Mouse (Mus musculus): ENCODE measurements around the gene Pdgfa. TPM values are rescaled to one million over a fixed set of nuclear protein-coding genes. Genes with fewer than 3 reads are reported as not detected.

Pdgfa gene
- polyA plus RNA-seq, 1 experiment from 2014 or later = 69.2 TPM

DNA sequence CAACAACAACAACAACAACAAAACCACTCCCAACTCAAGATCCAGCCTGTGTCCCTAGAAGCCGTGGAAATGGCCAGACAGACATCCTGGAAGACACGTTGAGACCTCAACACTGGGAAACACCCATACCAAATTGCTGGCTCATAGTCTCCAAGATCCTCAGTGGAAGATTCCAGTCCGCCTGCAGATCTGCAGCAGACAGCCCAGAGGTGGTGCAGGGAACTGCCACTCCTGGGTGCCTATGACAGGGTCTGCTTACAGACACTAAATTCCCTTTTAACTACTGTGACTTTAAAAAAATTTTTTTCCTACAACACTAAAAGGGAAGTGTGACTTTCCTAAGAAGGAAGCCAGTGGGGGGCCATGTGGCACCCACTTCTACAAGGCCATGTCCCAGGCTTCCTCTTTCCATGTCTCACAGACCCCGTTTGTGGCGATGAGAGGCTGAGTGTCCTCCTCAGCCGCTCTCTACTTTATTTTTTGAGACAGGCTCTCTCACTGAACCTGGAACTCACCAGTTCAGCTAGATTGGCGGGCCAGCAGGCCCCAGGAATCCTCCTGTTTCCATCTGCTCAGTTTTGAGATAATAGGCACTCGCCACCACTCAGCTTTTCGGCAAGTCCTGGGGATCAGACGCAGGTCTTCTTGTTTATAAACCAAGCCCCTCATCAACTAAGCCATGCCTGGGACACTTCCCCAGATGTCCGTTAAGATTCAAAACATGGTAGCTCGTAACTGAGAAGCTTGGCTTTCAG, 27.4 kb upstream of the Pdgfa start:
- peak overlapping the region; percentile 51; the same call in 1 of the 2 replicates for H3K27ac ChIP-seq (ENCODE audit: low read depth)
- no peak overlapping the region for H3K4me3 ChIP-seq (ENCODE audit: low read depth, low read length)
- DNase-seq (ENCODE audit: low spot score) = no peak
- H3K27me3 ChIP-seq (replicated peaks; ENCODE audit: control insufficient read depth, insufficient read depth, low read length) = no peaks in the 10 kb centered on the region
- 48% methylated on average over 12 of the region's 12 CpGs for WGBS
- H3K4me2 ChIP-seq (ENCODE audit: low read length) = no peak overlapping the region
- H3K9me3 ChIP-seq (ENCODE audit: control insufficient read depth, low read length) = no peaks in the 10 kb centered on the region
- no peak overlapping the region for H3K9ac ChIP-seq (ENCODE audit: low read length)
- no peaks in the 10 kb centered on the region for H3K36me3 ChIP-seq (ENCODE audit: control insufficient read depth, insufficient read depth, low read length)
- H3K4me1 ChIP-seq (replicated peaks; ENCODE audit: control insufficient read depth, insufficient read depth, low read length) = peaks cover 10% of the 10 kb centered on the region; the same call in 1 of the 2 replicates
- ATAC-seq (replicated peaks; ENCODE audit: low FRiP score, low TSS enrichment, low read depth) = no peak

DNA sequence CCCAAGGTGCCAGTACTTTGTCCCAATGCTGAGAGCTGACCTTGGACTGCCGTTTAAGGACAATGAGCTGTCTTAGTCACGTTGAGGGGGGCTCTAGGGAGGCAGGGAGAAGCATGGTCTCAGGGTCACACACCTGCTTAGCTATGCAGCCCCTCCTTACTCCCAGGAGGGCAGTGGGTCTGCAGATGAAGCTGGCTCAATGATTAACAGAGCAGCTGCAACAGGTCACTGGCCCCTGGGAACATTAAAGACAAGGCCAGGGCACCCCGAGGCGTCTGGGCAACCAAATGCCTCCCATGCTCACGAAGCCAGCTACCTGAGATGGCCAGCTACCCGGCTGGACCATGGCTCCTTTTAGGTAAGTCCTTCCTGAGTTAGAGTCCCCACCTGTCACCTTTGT, 23.4 kb upstream of the Pdgfa start:
- peaks cover 6% of the 10 kb centered on the region for H3K4me1 ChIP-seq (replicated peaks; ENCODE audit: control insufficient read depth, insufficient read depth, low read length)
- ATAC-seq (replicated peaks; ENCODE audit: low FRiP score, low TSS enrichment, low read depth) = no peak
- H3K4me2 ChIP-seq (ENCODE audit: low read length) = no peak overlapping the region
- WGBS = 46% methylated on average over 6 of the region's 6 CpGs
- no peaks in the 10 kb centered on the region for H3K27me3 ChIP-seq (replicated peaks; ENCODE audit: control insufficient read depth, insufficient read depth, low read length)
- no peak overlapping the region for H3K9ac ChIP-seq (ENCODE audit: low read length)
- no peak for DNase-seq (ENCODE audit: low spot score)
- no peak overlapping the region for H3K4me3 ChIP-seq (ENCODE audit: low read depth, low read length)
- no peak overlapping the region for H3K27ac ChIP-seq (ENCODE audit: low read depth)
- peaks cover 4% of the 10 kb centered on the region; the same call in 1 of the 2 replicates for H3K36me3 ChIP-seq (ENCODE audit: control insufficient read depth, insufficient read depth, low read length)
- H3K9me3 ChIP-seq (ENCODE audit: control insufficient read depth, low read length) = no peaks in the 10 kb centered on the region

DNA sequence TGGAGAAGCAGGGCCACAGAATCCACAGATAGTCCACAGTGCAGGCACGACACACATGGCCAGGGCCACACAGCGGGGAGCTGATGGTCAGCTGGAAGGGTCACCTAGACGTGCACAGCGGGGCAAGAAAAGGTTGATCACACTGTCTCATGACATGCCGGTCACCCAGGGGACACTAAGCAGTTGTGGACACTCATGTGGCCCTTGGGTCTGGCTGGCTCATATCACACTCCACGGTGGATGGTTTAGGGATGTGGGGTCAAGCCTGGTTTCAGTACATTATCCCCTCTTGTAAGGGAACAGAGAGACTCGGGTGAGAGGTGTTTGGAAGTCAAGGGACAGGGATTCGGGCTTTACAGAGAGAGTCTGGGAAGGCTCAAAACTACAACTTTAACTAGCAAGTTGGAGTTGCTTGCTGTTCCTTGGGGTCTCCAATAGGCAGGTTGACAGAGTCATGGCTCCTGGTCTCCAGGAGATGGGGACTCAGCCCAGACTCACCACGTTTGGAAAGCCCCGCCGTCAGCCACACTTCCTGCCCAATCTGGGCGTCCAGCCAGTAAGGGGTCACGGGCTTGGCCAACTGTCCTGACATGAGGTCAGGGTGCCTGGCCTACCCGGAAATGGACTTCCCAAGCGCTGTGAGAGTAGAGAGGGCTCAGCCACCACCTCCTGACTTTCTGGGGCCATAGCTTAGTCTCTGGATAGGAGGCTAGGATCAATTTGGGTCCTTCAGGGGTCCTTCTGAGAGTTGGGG, 20.4 kb upstream of the Pdgfa start:
- H3K9me3 ChIP-seq (ENCODE audit: control insufficient read depth, low read length) = no peaks in the 10 kb centered on the region
- no peaks in the 10 kb centered on the region for H3K27me3 ChIP-seq (replicated peaks; ENCODE audit: control insufficient read depth, insufficient read depth, low read length)
- peaks cover 4% of the 10 kb centered on the region; the same call in 1 of the 2 replicates for H3K36me3 ChIP-seq (ENCODE audit: control insufficient read depth, insufficient read depth, low read length)
- 77% methylated on average over 15 of the region's 15 CpGs for WGBS
- H3K4me1 ChIP-seq (replicated peaks; ENCODE audit: control insufficient read depth, insufficient read depth, low read length) = peaks cover 4% of the 10 kb centered on the region; the same call in 1 of the 2 replicates
- ATAC-seq (replicated peaks; ENCODE audit: low FRiP score, low TSS enrichment, low read depth) = no peak
- H3K4me3 ChIP-seq (ENCODE audit: low read depth, low read length) = no peak overlapping the region
- DNase-seq (ENCODE audit: low spot score) = no peak
- H3K9ac ChIP-seq (ENCODE audit: low read length) = no peak overlapping the region
- H3K4me2 ChIP-seq (ENCODE audit: low read length) = no peak overlapping the region
- no peak overlapping the region for H3K27ac ChIP-seq (ENCODE audit: low read depth)

DNA sequence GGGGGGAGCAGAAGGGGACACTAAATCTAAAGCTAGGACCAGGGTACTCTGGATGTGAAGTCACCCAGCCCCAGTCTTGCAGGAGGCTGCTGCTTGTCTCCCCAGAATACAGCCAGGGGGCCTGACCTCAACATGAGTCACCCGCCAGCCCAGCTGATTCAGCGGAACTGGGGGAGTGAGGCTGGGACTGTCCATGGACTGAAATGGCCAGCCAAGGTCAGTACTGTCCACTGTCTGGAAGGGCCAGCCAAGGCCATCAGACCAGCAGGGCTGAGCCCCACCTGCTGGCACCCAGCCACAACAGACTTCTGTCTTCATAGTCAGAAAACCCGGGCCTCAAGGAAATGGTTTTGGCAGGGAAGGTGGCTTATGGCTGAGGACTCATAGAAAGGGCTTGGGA, 17.9 kb upstream of the Pdgfa start:
- Histone ChIP-seq H3K27me3 (replicated peaks; ENCODE audit: control insufficient read depth, insufficient read depth, low read length) (no peaks in the 10 kb centered on the region), H3K4me2 (ENCODE audit: low read length) (no peak overlapping the region), H3K36me3 (ENCODE audit: control insufficient read depth, insufficient read depth, low read length) (peaks cover 4% of the 10 kb centered on the region; the same call in 1 of the 2 replicates), H3K4me3 (ENCODE audit: low read depth, low read length) (no peak overlapping the region), H3K9ac (ENCODE audit: low read length) (no peak overlapping the region), H3K27ac (ENCODE audit: low read depth) (no peak overlapping the region), H3K4me1 (replicated peaks; ENCODE audit: control insufficient read depth, insufficient read depth, low read length) (peaks cover 4% of the 10 kb centered on the region; the same call in 1 of the 2 replicates), H3K9me3 (ENCODE audit: control insufficient read depth, low read length) (no peaks in the 10 kb centered on the region)
- 49% methylated on average over 3 of the region's 3 CpGs for WGBS
- ATAC-seq (replicated peaks; ENCODE audit: low FRiP score, low TSS enrichment, low read depth) (no peak), DNase-seq (ENCODE audit: low spot score) (no peak)

DNA sequence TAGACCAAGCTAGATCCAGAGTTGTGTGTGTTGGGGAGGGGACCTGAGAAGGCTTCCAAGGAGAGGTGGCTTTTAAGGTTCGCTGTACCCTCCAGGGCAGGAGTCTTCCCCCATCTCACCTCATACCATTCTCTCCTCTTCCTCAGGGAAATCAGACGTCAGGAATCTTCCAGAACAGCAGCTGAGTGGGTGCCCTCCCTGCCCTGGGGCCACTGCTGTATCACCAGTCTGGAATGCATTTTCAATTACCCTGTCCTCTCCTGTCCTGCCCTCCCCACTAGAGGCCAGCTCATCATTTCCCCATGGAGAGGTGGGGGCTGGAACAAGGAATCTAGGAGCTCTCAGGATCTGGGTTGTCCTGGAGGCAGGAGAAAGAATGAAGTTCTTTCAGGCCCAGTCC, 13.5 kb upstream of the Pdgfa start:
- DNase-seq (ENCODE audit: low spot score) = no peak
- WGBS = 50% methylated on average over 2 of the region's 2 CpGs

DNA sequence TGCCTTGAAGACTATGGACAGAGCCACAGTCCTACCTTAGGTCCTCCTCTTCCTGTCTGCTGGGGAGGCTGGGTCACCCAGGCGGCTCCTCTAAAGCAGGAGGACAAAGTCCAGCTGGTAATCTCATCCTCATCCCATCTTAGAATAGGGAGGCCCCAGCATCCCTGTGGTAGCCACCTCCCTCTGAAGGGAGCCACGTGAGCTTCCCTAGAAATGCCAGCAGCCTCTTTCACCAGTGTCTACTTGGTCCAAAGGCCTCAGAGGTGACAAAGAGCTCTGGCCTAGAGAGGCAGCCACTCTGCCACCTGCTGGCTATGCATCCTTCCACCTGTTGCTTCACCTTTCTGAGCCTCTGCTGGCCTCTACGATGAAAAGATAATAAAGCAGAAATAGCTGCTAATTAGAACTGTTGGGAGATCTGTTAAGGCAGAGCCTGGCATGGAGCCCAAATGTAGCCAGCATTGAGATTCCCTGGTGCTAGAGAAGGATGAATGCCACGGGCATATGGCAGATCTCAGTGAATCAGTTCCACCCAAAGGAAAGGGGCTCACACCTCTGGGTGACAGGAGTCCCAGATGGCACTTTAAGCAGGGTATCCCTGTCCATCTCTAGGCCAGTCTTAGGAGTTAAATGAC, 10.1 kb upstream of the Pdgfa start:
- 48% methylated on average over 4 of the region's 4 CpGs for WGBS
- ATAC-seq (replicated peaks; ENCODE audit: low FRiP score, low TSS enrichment, low read depth) (peak; percentile 55; the same call in 1 of the 2 replicates), DNase-seq (ENCODE audit: low spot score) (no peak)
- Histone ChIP-seq H3K4me3 (ENCODE audit: low read depth, low read length) (no peak overlapping the region), H3K27me3 (replicated peaks; ENCODE audit: control insufficient read depth, insufficient read depth, low read length) (no peaks in the 10 kb centered on the region), H3K4me2 (ENCODE audit: low read length) (no peak overlapping the region), H3K4me1 (replicated peaks; ENCODE audit: control insufficient read depth, insufficient read depth, low read length) (no peaks in the 10 kb centered on the region), H3K9ac (ENCODE audit: low read length) (no peak overlapping the region), H3K36me3 (ENCODE audit: control insufficient read depth, insufficient read depth, low read length) (no peaks in the 10 kb centered on the region), H3K9me3 (ENCODE audit: control insufficient read depth, low read length) (no peaks in the 10 kb centered on the region), H3K27ac (ENCODE audit: low read depth) (no peak overlapping the region)

More for the DNA sequence above, 13.5 kb upstream of the Pdgfa start:
- Histone ChIP-seq H3K27me3 (replicated peaks; ENCODE audit: control insufficient read depth, insufficient read depth, low read length) (no peaks in the 10 kb centered on the region), H3K4me1 (replicated peaks; ENCODE audit: control insufficient read depth, insufficient read depth, low read length) (0 out of 2 replicates have a peak, but pooled peaks cover 4% of the 10 kb centered on the region), H3K36me3 (ENCODE audit: control insufficient read depth, insufficient read depth, low read length) (no peaks in the 10 kb centered on the region), H3K9ac (ENCODE audit: low read length) (no peak overlapping the region), H3K4me3 (ENCODE audit: low read depth, low read length) (no peak overlapping the region), H3K4me2 (ENCODE audit: low read length) (no peak overlapping the region), H3K27ac (ENCODE audit: low read depth) (no peak overlapping the region), H3K9me3 (ENCODE audit: control insufficient read depth, low read length) (no peaks in the 10 kb centered on the region)
- ATAC-seq (replicated peaks; ENCODE audit: low FRiP score, low TSS enrichment, low read depth) = no peak

DNA sequence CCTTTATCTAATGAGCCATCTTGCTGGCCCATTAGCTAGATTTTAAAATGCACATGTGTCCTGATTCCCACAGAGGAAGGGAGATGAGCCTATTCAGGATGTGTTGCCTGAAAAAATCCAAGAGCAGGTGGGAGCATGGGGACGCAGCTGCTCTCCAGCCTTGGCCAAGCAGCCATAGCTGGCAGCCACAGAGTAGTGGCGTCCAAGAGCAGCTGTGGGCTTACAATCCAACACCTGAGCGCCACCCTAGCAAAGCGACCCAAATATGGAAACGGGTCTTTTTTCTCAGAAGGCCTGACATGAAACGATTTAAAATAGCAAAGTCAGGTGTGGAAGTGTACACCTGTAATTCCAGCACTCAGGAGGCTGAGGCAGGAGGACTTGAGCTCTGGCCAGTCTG, 7.4 kb upstream of the Pdgfa start:
- Histone ChIP-seq H3K36me3 (ENCODE audit: control insufficient read depth, insufficient read depth, low read length) (no peaks in the 10 kb centered on the region), H3K27ac (ENCODE audit: low read depth) (no peak overlapping the region), H3K4me3 (ENCODE audit: low read depth, low read length) (no peak overlapping the region), H3K4me1 (replicated peaks; ENCODE audit: control insufficient read depth, insufficient read depth, low read length) (no peaks in the 10 kb centered on the region), H3K4me2 (ENCODE audit: low read length) (no peak overlapping the region), H3K9me3 (ENCODE audit: control insufficient read depth, low read length) (no peaks in the 10 kb centered on the region), H3K27me3 (replicated peaks; ENCODE audit: control insufficient read depth, insufficient read depth, low read length) (peaks cover 7% of the 10 kb centered on the region), H3K9ac (ENCODE audit: low read length) (no peak overlapping the region)
- WGBS = 90% methylated on average over 6 of the region's 6 CpGs
- ATAC-seq (replicated peaks; ENCODE audit: low FRiP score, low TSS enrichment, low read depth) = no peak
- DNase-seq (ENCODE audit: low spot score) = no peak

DNA sequence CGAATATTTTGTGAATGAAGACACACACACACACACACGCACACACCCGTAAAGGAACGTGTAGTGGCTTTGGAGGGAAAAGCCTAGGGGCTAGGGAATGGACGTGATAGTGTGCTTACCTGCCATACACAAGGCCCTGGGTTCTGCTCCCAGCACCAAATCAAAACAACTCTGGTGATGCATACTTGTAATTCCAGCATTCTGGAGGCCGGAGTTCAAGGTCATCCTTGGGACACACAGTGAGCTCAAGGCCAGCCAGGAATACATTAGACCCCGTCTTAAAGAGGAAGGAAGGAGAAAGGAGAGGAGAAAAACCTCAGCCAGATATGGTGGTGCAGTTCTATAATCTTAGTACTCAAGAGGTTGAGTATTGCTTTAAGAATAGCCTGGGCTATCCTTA, 2.5 kb upstream of the Pdgfa start:
- no peak for DNase-seq (ENCODE audit: low spot score)
- no peak overlapping the region for H3K9ac ChIP-seq (ENCODE audit: low read length)
- no peak overlapping the region for H3K4me2 ChIP-seq (ENCODE audit: low read length)
- WGBS = 63% methylated on average over 7 of the region's 7 CpGs
- no peaks in the 10 kb centered on the region for H3K36me3 ChIP-seq (ENCODE audit: control insufficient read depth, insufficient read depth, low read length)
- peaks cover 36% of the 10 kb centered on the region for H3K27me3 ChIP-seq (replicated peaks; ENCODE audit: control insufficient read depth, insufficient read depth, low read length)
- H3K4me3 ChIP-seq (ENCODE audit: low read depth, low read length) = no peak overlapping the region
- peaks cover 22% of the 10 kb centered on the region for H3K4me1 ChIP-seq (replicated peaks; ENCODE audit: control insufficient read depth, insufficient read depth, low read length)
- no peaks in the 10 kb centered on the region for H3K9me3 ChIP-seq (ENCODE audit: control insufficient read depth, low read length)
- no peak overlapping the region for H3K27ac ChIP-seq (ENCODE audit: low read depth)
- no peak for ATAC-seq (replicated peaks; ENCODE audit: low FRiP score, low TSS enrichment, low read depth)
